ENCODE assay signal across 20 mouse cellular contexts in genomic region chr1:74060046-74060445, GRCm38 (mm10).
A peak's percentile ranks its signal among the peaks of the same experiment; 100 is the strongest.
DNase-seq lines count a peak whose midpoint lies in the region; ATAC-seq lines count a peak whose summit lies in the region.
"Had no signal": no experiment of that assay in that cellular context is flagged by ENCODE, and none has a peak within 500 bp of the region (broad histone marks: within the 10 kb centered on the region; RNA-seq: fewer than 3 reads in every experiment).

No protein-coding gene starts in this region.

- H3K4me3 ChIP-seq in embryonic facial prominence, embryonic 12.5 days: no peak overlapping the region
- no peak overlapping the region for H3K4me3 ChIP-seq in kidney, embryonic 14.5 days (ENCODE audit: low read length)
- H3K4me3 ChIP-seq in limb, embryonic 12.5 days (replicated peaks): no peak overlapping the region
- H3K4me3 ChIP-seq: embryonic facial prominence, embryonic 15.5 days; forebrain, embryonic 10.5 days; gastrocnemius, adult 2 months; limb, embryonic 15.5 days; midbrain, embryonic 12.5 days; myocyte had no signal

- peak overlapping the region; percentile 64 for H3K27ac ChIP-seq in embryonic facial prominence, embryonic 12.5 days
- peak overlapping the region; percentile 42; the same call in 1 of the 2 replicates for H3K27ac ChIP-seq in kidney, embryonic 14.5 days (ENCODE audit: low read depth, low read length)
- H3K27ac ChIP-seq in limb, embryonic 12.5 days: peak overlapping the region; percentile 79
- H3K27ac ChIP-seq: embryonic facial prominence, embryonic 15.5 days; forebrain, embryonic 10.5 days; gastrocnemius, adult 2 months; limb, embryonic 15.5 days; macrophage; midbrain, embryonic 12.5 days had no signal

- no peak overlapping the region for H3K4me2 ChIP-seq in embryonic facial prominence, embryonic 12.5 days (replicated peaks)
- no peak overlapping the region for H3K4me2 ChIP-seq in kidney, embryonic 14.5 days (replicated peaks; ENCODE audit: low read depth, low read length)
- H3K4me2 ChIP-seq in limb, embryonic 12.5 days: peak overlapping the region; percentile 21
- H3K4me2 ChIP-seq: embryonic facial prominence, embryonic 15.5 days; limb, embryonic 15.5 days; midbrain, embryonic 12.5 days had no signal

- no peak for ATAC-seq in embryonic facial prominence, embryonic 12.5 days (ENCODE audit: insufficient number of reproducible peaks, insufficient read depth, low FRiP score, low TSS enrichment)
- peak; percentile 81 for ATAC-seq in kidney, embryonic 14.5 days (ENCODE audit: low FRiP score, low TSS enrichment)
- ATAC-seq in limb, embryonic 12.5 days (ENCODE audit: insufficient number of reproducible peaks, insufficient read depth, low FRiP score, low TSS enrichment, low read depth): peak; percentile 45; the same call in 1 of the 2 replicates

- no peaks in the 10 kb centered on the region for H3K27me3 ChIP-seq in embryonic facial prominence, embryonic 12.5 days
- no peaks in the 10 kb centered on the region for H3K27me3 ChIP-seq in kidney, embryonic 14.5 days (ENCODE audit: control insufficient read depth, insufficient read depth, low read length)
- H3K27me3 ChIP-seq in limb, embryonic 12.5 days: no peaks in the 10 kb centered on the region
- H3K27me3 ChIP-seq: embryonic facial prominence, embryonic 15.5 days; limb, embryonic 15.5 days; midbrain, embryonic 12.5 days had no signal

- 71% methylated on average over 6 of the region's 6 CpGs for WGBS in embryonic facial prominence, embryonic 12.5 days
- 56% methylated on average over 6 of the region's 6 CpGs for WGBS in kidney, embryonic 14.5 days
- 81% methylated on average over 6 of the region's 6 CpGs for WGBS in limb, embryonic 12.5 days

- H3K9ac ChIP-seq in embryonic facial prominence, embryonic 12.5 days: no peak overlapping the region
- 0 out of 2 replicates have a peak overlapping the region, but pooled peaks have one; percentile 18 for H3K9ac ChIP-seq in kidney, embryonic 14.5 days (ENCODE audit: low read depth, low read length)
- no peak overlapping the region for H3K9ac ChIP-seq in limb, embryonic 12.5 days (replicated peaks)
- H3K9ac ChIP-seq: embryonic facial prominence, embryonic 15.5 days; limb, embryonic 15.5 days; midbrain, embryonic 12.5 days had no signal

- H3K36me3 ChIP-seq in embryonic facial prominence, embryonic 12.5 days: peaks cover 6% of the 10 kb centered on the region; the same call in 1 of the 2 replicates
- no peaks in the 10 kb centered on the region; the same call in 1 of the 2 replicates for H3K36me3 ChIP-seq in kidney, embryonic 14.5 days (ENCODE audit: control insufficient read depth, insufficient read depth, low read length)
- H3K36me3 ChIP-seq in limb, embryonic 12.5 days: peaks cover 29% of the 10 kb centered on the region
- H3K36me3 ChIP-seq: embryonic facial prominence, embryonic 15.5 days; forebrain, embryonic 10.5 days; midbrain, embryonic 12.5 days had no signal

- peaks cover 16% of the 10 kb centered on the region for H3K4me1 ChIP-seq in embryonic facial prominence, embryonic 12.5 days
- H3K4me1 ChIP-seq in kidney, embryonic 14.5 days (ENCODE audit: control insufficient read depth, insufficient read depth, low read length): peaks cover 17% of the 10 kb centered on the region
- H3K4me1 ChIP-seq in limb, embryonic 12.5 days (replicated peaks): peaks cover 51% of the 10 kb centered on the region
- H3K4me1 ChIP-seq: midbrain, embryonic 12.5 days had no signal

- DNase-seq in kidney, adult 11 months: peak; percentile 65
- DNase-seq in kidney, adult 18-20 months: no peak
- DNase-seq in testis, postnatal 10 days (ENCODE audit: low spot score): no peak
- DNase-seq in spleen, postnatal 14 days (ENCODE audit: low spot score in 2 of 2): no peak
- DNase-seq: adrenal gland, postnatal 25 days; cerebellum, adult 2 months; gastrocnemius, adult 2 months; heart, adult 18-20 months; lung, adult 18-20 months; retina, postnatal 1 day; thymus, adult 2 months had no signal

- H3K9me3 ChIP-seq in embryonic facial prominence, embryonic 12.5 days: no peaks in the 10 kb centered on the region
- H3K9me3 ChIP-seq in kidney, embryonic 14.5 days (ENCODE audit: control insufficient read depth, low read length): no peaks in the 10 kb centered on the region
- no peaks in the 10 kb centered on the region for H3K9me3 ChIP-seq in limb, embryonic 12.5 days
- H3K9me3 ChIP-seq: embryonic facial prominence, embryonic 15.5 days; forebrain, embryonic 10.5 days; limb, embryonic 15.5 days; midbrain, embryonic 12.5 days had no signal
